Mouse (Mus musculus): Measurements from ENCODE around the gene Myo1b. TPM values are rescaled to one million over a fixed set of nuclear protein-coding genes. Genes with fewer than 3 reads are reported as not detected.

Gene Myo1b
- polyA plus RNA-seq, 1 experiment from 2014 or later: 79.4 TPM

DNA sequence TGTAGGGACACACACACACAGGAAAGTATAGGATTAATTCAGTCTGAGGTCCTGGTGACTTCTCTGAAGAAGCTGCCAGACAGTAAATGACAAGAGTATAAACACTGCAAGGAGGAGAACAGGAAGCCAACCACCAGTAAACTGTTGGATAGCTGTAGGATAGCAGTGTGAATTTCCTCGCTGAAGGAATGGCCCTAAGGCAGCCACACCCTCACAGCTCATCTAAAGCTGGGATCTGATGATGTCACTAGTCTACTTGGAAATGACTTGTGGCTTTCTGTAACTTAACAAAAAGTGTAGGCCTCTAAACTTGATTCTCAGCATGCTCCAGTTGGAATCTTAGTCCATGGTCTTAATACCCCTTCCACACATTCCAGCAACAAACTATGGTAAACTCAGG is 100.2 kb downstream of the Myo1b start:
- no peak overlapping the region for H3K4me2 ChIP-seq (ENCODE audit: low read length)
- no peaks in the 10 kb centered on the region for H3K27me3 ChIP-seq (replicated peaks; ENCODE audit: control insufficient read depth, insufficient read depth, low read length)
- ATAC-seq: no peak
- no peak overlapping the region for H3K27ac ChIP-seq (ENCODE audit: low read length)
- no peaks in the 10 kb centered on the region for H3K36me3 ChIP-seq (ENCODE audit: control insufficient read depth, insufficient read depth)
- no peaks in the 10 kb centered on the region for H3K9me3 ChIP-seq (ENCODE audit: control insufficient read depth, low read length)
- H3K9ac ChIP-seq (replicated peaks; ENCODE audit: low read depth, low read length): no peak overlapping the region
- H3K4me3 ChIP-seq (replicated peaks; ENCODE audit: low read length): no peak overlapping the region
- H3K4me1 ChIP-seq (replicated peaks; ENCODE audit: control insufficient read depth, insufficient read depth, low read length): no peaks in the 10 kb centered on the region
- WGBS: 79% methylated on average over 1 of the region's 1 CpGs

DNA sequence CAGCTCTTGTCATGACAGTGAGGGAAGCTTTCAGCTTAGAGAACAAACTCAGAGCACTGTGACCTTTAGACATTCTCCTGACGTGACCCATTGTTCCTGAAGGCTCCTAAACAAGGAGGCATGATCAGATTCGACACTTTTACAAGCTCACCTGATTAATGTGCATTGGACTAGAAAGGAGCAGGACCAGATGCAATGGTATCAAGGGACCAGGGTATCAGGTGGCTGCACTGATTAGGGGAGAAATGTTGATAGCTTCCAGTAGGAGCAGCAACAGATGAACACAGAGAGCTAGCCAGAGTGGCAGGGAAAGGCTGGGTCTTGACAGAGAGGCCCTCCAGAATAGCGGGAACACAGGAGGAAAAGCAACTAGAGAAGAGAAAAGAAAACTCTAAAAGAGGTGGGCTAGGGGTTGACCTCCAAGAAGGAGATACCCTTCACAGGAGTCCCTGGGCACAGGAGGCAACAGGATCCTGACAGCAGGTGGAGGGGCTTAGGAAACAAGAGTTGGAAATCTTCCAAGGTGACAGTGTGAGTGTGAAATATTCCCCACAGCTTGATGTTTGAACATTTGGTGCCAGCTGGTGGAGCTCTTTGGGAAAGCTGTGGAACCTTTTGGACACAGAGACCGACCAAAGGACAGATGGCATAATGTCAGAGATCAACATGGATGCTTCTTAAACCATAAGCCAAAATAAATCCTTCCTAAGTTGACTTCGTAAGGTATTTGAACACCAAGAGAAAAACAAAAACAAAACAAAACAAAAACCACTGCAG is 100.8 kb downstream of the Myo1b start:
- Histone ChIP-seq H3K4me1 (replicated peaks; ENCODE audit: control insufficient read depth, insufficient read depth, low read length) (no peaks in the 10 kb centered on the region), H3K9ac (replicated peaks; ENCODE audit: low read depth, low read length) (no peak overlapping the region), H3K27ac (ENCODE audit: low read length) (no peak overlapping the region), H3K4me2 (ENCODE audit: low read length) (no peak overlapping the region), H3K36me3 (ENCODE audit: control insufficient read depth, insufficient read depth) (no peaks in the 10 kb centered on the region), H3K4me3 (replicated peaks; ENCODE audit: low read length) (no peak overlapping the region), H3K9me3 (ENCODE audit: control insufficient read depth, low read length) (no peaks in the 10 kb centered on the region), H3K27me3 (replicated peaks; ENCODE audit: control insufficient read depth, insufficient read depth, low read length) (no peaks in the 10 kb centered on the region)
- WGBS: 67% methylated on average over 5 of the region's 5 CpGs
- ATAC-seq: no peak

DNA sequence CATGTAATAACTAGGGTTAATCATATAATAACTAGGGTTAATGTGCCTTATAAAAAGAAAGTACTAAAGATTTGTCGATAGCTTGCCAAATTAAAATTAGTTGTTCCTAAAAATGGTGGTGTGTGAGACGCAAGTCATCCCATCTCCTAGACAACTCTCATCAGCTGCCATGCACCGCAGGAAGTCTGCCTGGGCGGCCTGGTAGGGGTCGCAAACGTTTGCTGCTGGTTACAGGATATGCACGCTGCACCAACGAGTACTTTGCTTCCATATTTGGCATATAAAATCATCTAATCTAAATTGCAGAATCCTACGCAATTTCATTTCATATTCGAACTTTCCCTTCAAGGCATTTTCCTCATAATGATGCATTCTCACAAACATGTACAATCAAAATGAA is 107.0 kb downstream of the Myo1b start:
- WGBS: 80% methylated on average over 10 of the region's 10 CpGs
- Histone ChIP-seq H3K27me3 (replicated peaks; ENCODE audit: control insufficient read depth, insufficient read depth, low read length) (no peaks in the 10 kb centered on the region), H3K4me3 (replicated peaks; ENCODE audit: low read length) (no peak overlapping the region), H3K36me3 (ENCODE audit: control insufficient read depth, insufficient read depth) (no peaks in the 10 kb centered on the region), H3K4me1 (replicated peaks; ENCODE audit: control insufficient read depth, insufficient read depth, low read length) (peaks cover 8% of the 10 kb centered on the region), H3K9me3 (ENCODE audit: control insufficient read depth, low read length) (no peaks in the 10 kb centered on the region), H3K27ac (ENCODE audit: low read length) (no peak overlapping the region), H3K4me2 (ENCODE audit: low read length) (no peak overlapping the region), H3K9ac (replicated peaks; ENCODE audit: low read depth, low read length) (no peak overlapping the region)
- no peak for ATAC-seq

DNA sequence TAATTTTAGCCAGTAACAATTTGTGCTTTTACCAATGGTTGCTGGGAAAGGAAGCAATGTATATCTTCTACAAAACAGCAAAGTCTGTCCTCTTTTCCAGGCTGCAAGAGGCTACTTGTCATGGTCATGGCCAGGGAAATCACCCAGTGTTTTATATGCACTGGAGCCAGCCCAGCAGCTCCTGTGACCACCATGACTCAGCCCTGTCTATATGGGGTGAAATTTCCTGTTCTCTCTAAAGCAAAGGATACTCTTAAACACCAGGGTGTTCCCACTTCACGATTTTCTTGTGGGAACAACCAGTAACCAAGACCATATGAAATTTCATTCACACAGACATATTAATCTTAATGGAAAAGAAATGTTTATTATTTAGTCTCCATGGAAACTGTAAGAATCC is 107.6 kb downstream of the Myo1b start:
- peaks cover 8% of the 10 kb centered on the region for H3K4me1 ChIP-seq (replicated peaks; ENCODE audit: control insufficient read depth, insufficient read depth, low read length)
- H3K9ac ChIP-seq (replicated peaks; ENCODE audit: low read depth, low read length): no peak overlapping the region
- 86% methylated on average over 1 of the region's 1 CpGs for WGBS
- H3K27me3 ChIP-seq (replicated peaks; ENCODE audit: control insufficient read depth, insufficient read depth, low read length): no peaks in the 10 kb centered on the region
- no peak for ATAC-seq
- H3K4me2 ChIP-seq (ENCODE audit: low read length): no peak overlapping the region
- H3K27ac ChIP-seq (ENCODE audit: low read length): no peak overlapping the region
- no peak overlapping the region for H3K4me3 ChIP-seq (replicated peaks; ENCODE audit: low read length)
- no peaks in the 10 kb centered on the region for H3K36me3 ChIP-seq (ENCODE audit: control insufficient read depth, insufficient read depth)
- H3K9me3 ChIP-seq (ENCODE audit: control insufficient read depth, low read length): no peaks in the 10 kb centered on the region

DNA sequence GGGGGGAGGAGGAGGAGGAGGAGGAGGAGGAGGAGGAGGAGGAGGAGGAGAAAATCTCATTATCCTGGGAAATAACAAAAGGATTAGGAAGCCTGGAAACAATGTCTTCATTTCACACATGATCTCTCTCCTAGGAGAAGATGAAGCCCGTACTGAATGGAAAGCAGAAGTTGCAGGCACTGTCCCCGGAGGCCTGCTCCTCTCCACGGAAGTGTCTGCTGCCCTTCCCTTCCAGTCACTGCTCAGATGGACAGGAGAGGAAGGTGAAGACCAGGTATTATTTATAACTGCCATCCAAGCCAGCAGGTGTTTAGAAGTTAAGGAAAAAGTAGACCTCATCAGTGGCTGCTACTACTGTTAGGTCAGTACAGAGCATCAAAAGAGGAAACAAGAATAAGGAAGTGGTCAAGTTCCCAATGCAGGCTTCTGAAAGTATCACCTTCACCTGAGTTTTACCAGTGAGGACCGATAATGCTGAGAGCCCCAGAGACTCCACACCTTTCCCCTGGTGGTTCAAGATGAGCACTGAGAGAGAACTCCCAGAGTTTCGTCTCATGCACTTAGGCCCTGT is 110.7 kb downstream of the Myo1b start:
- Histone ChIP-seq H3K36me3 (ENCODE audit: control insufficient read depth, insufficient read depth) (no peaks in the 10 kb centered on the region), H3K9me3 (ENCODE audit: control insufficient read depth, low read length) (no peaks in the 10 kb centered on the region), H3K27me3 (replicated peaks; ENCODE audit: control insufficient read depth, insufficient read depth, low read length) (no peaks in the 10 kb centered on the region), H3K4me3 (replicated peaks; ENCODE audit: low read length) (no peak overlapping the region), H3K27ac (ENCODE audit: low read length) (no peak overlapping the region), H3K4me1 (replicated peaks; ENCODE audit: control insufficient read depth, insufficient read depth, low read length) (peaks cover 12% of the 10 kb centered on the region), H3K4me2 (ENCODE audit: low read length) (no peak overlapping the region), H3K9ac (replicated peaks; ENCODE audit: low read depth, low read length) (no peak overlapping the region)
- ATAC-seq: no peak
- WGBS: 29% methylated on average over 5 of the region's 5 CpGs

DNA sequence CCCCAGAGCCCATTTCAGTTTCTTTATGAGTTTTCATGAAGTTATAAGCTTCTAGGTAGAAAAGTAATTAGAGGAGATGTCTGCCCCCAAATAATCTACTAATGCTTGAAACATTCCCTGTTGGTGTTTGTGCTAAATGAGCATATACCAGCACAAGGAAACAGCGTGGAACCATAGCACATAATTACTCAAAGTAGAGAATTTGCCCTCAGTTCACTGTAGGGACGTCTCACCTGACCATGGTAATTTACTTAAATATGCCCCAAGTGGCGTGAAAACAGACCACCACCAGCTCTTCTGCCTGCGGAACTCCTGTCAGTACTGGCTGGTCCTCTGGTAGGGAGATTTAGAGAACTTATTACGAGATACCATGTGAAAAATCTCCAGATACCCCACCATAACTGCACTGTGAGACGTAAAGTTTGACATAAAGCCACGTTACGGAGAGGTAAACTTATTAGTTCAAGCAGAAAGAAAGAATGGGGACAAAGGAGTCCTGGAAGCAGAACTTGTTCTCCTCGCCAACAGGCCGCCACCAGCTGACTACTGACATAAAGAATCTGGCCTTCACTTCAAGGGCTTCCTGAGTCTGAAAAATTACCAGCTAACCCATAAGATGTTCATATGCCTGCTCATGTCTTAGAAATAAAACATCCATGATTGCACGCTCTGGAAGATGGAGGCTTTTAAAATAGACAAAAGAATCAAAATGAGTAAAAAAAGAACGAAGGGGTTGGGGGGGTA is 111.4 kb downstream of the Myo1b start:
- H3K27me3 ChIP-seq (replicated peaks; ENCODE audit: control insufficient read depth, insufficient read depth, low read length): no peaks in the 10 kb centered on the region
- H3K9me3 ChIP-seq (ENCODE audit: control insufficient read depth, low read length): no peaks in the 10 kb centered on the region
- no peak for ATAC-seq
- H3K4me1 ChIP-seq (replicated peaks; ENCODE audit: control insufficient read depth, insufficient read depth, low read length): peaks cover 12% of the 10 kb centered on the region
- H3K27ac ChIP-seq (ENCODE audit: low read length): no peak overlapping the region
- no peak overlapping the region for H3K4me2 ChIP-seq (ENCODE audit: low read length)
- H3K9ac ChIP-seq (replicated peaks; ENCODE audit: low read depth, low read length): no peak overlapping the region
- WGBS: 41% methylated on average over 11 of the region's 12 CpGs
- 0 out of 2 replicates have a peak, but pooled peaks cover 3% of the 10 kb centered on the region for H3K36me3 ChIP-seq (ENCODE audit: control insufficient read depth, insufficient read depth)
- no peak overlapping the region for H3K4me3 ChIP-seq (replicated peaks; ENCODE audit: low read length)

DNA sequence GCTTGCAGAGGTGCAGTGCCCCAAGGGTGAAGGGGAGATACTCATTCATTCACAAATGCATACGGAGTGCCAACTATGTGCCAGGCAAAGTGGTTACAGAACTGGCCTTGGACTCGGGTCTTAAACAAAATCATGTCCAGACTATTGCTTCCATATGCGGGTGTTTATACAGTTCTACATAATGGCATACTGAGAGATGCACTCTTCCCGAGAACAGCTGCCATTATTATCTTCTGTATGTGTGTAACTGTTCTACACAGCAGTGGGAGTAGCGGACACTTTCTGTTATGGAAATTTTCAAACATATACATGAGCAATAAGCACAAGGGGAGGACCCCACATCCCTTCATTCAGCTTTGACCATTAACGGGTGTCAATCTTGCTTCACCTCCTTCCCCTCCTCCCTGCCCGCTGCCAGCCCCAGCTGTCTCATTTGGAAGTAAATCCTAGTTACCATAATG is 117.8 kb downstream of the Myo1b start:
- H3K4me3 ChIP-seq (replicated peaks; ENCODE audit: low read length): no peak overlapping the region
- no peak overlapping the region for H3K9ac ChIP-seq (replicated peaks; ENCODE audit: low read depth, low read length)
- H3K4me2 ChIP-seq (ENCODE audit: low read length): no peak overlapping the region
- 0 out of 2 replicates have a peak, but pooled peaks cover 3% of the 10 kb centered on the region for H3K36me3 ChIP-seq (ENCODE audit: control insufficient read depth, insufficient read depth)
- H3K27me3 ChIP-seq (replicated peaks; ENCODE audit: control insufficient read depth, insufficient read depth, low read length): no peaks in the 10 kb centered on the region
- peak overlapping the region; percentile 29; the same call in 1 of the 2 replicates for H3K27ac ChIP-seq (ENCODE audit: low read length)
- peaks cover 16% of the 10 kb centered on the region for H3K4me1 ChIP-seq (replicated peaks; ENCODE audit: control insufficient read depth, insufficient read depth, low read length)
- peak; percentile 72 for ATAC-seq
- no peaks in the 10 kb centered on the region for H3K9me3 ChIP-seq (ENCODE audit: control insufficient read depth, low read length)
- 41% methylated on average over 7 of the region's 7 CpGs for WGBS

DNA sequence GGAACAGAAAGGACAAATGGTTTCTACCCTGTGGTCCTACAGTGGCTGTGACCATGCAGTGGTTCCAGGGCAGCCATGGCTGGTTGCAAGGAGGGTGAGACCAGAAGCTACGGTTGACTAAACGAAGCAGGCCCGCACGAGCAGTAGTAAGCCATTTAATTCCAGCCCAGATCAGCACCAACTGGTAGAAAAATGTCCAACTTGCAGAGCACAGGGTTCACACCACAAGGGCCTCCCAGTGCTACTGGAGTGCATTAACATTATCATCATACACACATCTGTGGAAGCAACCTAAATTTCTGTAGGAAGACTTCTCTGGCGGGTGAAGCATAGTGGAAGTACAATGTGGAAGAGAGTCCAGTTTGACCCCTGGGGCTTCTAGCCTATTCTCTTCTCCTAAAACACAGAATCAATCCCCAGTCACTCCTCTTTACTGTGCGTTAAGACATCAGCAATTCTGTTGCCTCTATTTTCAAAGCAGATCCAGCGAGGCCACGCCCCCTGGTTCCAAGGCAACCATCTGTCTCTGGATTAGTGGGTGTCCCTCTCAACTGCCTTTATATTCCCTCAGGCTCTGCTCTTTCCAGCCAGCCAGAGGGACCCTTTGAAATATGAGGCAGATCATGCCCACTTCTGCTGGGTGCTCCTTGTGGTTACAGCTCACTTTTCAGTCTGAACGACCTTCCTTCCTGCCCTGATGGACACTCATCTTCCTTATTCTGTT is 120.1 kb downstream of the Myo1b start:
- H3K36me3 ChIP-seq (ENCODE audit: control insufficient read depth, insufficient read depth): peaks cover 15% of the 10 kb centered on the region
- H3K4me3 ChIP-seq (replicated peaks; ENCODE audit: low read length): no peak overlapping the region
- WGBS: 63% methylated on average over 9 of the region's 9 CpGs
- no peak overlapping the region for H3K27ac ChIP-seq (ENCODE audit: low read length)
- no peak overlapping the region for H3K4me2 ChIP-seq (ENCODE audit: low read length)
- H3K27me3 ChIP-seq (replicated peaks; ENCODE audit: control insufficient read depth, insufficient read depth, low read length): no peaks in the 10 kb centered on the region
- no peak overlapping the region for H3K9ac ChIP-seq (replicated peaks; ENCODE audit: low read depth, low read length)
- H3K4me1 ChIP-seq (replicated peaks; ENCODE audit: control insufficient read depth, insufficient read depth, low read length): peaks cover 13% of the 10 kb centered on the region; the same call in 1 of the 2 replicates
- H3K9me3 ChIP-seq (ENCODE audit: control insufficient read depth, low read length): no peaks in the 10 kb centered on the region
- ATAC-seq: no peak; the same call in 1 of the 2 replicates

DNA sequence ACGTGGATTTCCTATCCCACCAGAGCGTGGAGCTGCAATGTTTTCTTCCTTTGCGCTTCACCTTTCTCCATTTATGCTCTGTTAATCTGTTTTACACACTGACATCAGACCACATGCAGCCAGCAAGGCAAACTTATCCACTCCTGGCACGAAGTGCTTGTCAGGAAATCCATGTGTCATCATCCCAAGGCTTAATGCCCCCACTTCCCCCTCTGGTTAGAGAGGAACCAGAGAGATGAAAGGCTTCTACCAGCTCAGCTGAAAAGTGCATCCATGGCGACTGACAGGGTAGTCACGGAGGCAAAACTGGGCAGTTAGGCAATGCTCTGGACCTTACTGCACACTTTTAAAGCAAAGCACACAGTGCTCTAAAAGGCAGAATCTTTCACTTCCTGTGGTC is 126.6 kb downstream of the Myo1b start:
- Histone ChIP-seq H3K27me3 (replicated peaks; ENCODE audit: control insufficient read depth, insufficient read depth, low read length) (no peaks in the 10 kb centered on the region), H3K9ac (replicated peaks; ENCODE audit: low read depth, low read length) (no peak overlapping the region), H3K36me3 (ENCODE audit: control insufficient read depth, insufficient read depth) (peaks cover 14% of the 10 kb centered on the region), H3K9me3 (ENCODE audit: control insufficient read depth, low read length) (no peaks in the 10 kb centered on the region), H3K4me1 (replicated peaks; ENCODE audit: control insufficient read depth, insufficient read depth, low read length) (no peaks in the 10 kb centered on the region), H3K4me3 (replicated peaks; ENCODE audit: low read length) (no peak overlapping the region), H3K4me2 (ENCODE audit: low read length) (no peak overlapping the region), H3K27ac (ENCODE audit: low read length) (no peak overlapping the region)
- no peak for ATAC-seq
- 74% methylated on average over 6 of the region's 6 CpGs for WGBS

Measured in forebrain, embryonic 16.5 days (tissue).